Mouse (Mus musculus) bone marrow macrophage, adult 2 months (primary cell): ENCODE results near the gene Gm45837.

Source experiments
- CTCF ChIP-seq: IDR thresholded peaks from 2 replicates; pipeline ENCODE4 v1.5.1; 2012; ENCODE audit warnings: low read depth, mild to moderate bottlenecking, low read length, moderate library complexity
- POLR2A ChIP-seq: IDR thresholded peaks from 2 replicates; pipeline ENCODE4 v1.6.1; 2012; ENCODE audit warnings: mild to moderate bottlenecking, low read depth, low read length, borderline replicate concordance

GRCm38 (mm10) chr7:101457283-101457682 lies 46.6 kb downstream of the Gm45837 start:
- no peak for TF ChIP-seq CTCF
- TF ChIP-seq POLR2A, result no peak
